Mouse (Mus musculus) left cerebral cortex, postnatal 25 days (tissue): Measurements from ENCODE around the gene Rrnad1. TPM values are rescaled to one million over a fixed set of nuclear protein-coding genes. Genes with fewer than 3 reads are reported as not detected.
"Not testable (repeated sequence)": the region's sequence is repeated elsewhere in the genome, so short reads cannot be mapped to it uniquely, and the experiment has no call there.

Source experiments
- DNase-seq, 2 experiments: peaks; one replicate each; pipeline ENCODE4 v3.0.0; 2022; ENCODE audit warnings: low spot score in 2 of 2, mixed read lengths in 1 of 2
- intact Hi-C: fragments of 180-260 bp; cut with DNase I; formaldehyde crosslinking; loops from one replicate; pipeline ENCODE4 v1.15.1; 2025
- total RNA-seq, 2 experiments: library from RNA; stranded (reverse); gene quantifications; 2 replicates each; pipeline ENCODE4 v1.2.3; 2021

The Rrnad1 gene
- total RNA-seq, 2 experiments from 2014 or later, result 19.5 to 21.8 TPM

DNA sequence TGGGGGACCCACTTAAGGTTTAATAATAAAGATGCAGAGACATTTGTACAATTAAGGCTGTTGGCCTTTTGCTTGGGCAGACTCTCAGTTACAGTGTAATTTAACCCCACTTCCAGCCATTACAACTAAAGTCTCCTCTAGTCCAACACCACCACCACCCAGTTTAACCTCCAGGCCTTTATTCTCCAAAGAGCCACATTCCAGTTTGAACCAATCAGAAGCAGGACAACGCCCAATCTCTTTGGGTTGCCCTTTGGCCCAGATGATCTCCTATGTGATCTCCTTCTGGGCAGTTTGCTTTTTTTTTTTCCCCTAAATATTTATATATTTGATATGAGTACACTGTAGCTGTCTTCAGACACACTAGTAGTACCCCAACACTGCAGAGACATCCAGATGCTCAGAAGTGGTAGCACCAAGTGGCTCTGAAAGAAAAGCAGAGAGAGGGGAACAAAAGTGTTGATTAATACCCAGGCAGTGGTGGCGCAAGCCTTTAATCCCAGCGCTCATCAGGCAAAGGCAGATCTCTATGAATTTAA lies 37.1 kb downstream of the Rrnad1 start:
- no peak for DNase-seq
- intact Hi-C loops, result no loop called here

DNA sequence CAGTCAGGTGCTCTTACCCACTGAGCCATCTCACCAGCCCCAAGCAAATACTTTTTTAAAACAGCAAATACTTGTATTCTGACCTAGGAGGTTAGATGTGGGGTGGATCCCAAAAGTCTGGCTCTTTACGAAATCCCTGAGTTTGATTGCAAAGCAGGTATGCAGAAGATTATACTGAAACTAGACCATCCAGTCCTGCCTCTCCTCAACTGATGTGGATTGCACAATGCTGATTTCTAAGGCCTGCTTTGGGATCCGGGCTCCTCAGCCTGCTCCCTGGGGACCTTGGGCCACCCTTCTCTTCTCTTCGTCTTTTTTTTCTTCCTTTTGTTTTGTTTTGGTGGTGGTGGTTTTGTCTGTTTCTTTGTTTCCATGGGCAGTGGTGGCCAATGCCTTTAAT lies 39.0 kb downstream of the Rrnad1 start:
- intact Hi-C loops, result no loop called here

DNA sequence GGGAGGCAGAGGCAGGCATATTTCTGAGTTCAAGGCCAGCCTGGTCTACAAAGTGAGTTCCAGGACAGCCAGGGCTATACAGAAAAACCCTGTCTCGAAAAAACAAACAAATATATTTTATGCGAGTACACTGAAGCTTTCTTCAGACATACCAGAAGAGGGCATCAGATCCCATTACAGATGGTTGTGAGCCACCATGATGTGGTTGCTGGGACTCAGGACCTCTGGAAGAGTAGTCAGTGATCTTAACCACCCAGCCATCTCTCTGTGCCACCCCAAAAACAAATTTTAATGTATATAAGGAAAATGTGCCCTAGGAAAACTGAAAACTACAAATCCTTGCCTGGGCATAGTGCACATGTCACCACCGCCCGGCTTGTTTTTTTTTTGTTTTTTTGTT lies 43.1 kb downstream of the Rrnad1 start:
- DNase-seq, result not testable (repeated sequence)
- intact Hi-C loops, result loop anchor here (5.0 kb wide), 1 partner anchor 665 kb away; the partner anchor contains the start of genes Lamtor2 and Ubqln4

More for the DNA sequence above, 39.0 kb downstream of the Rrnad1 start:
- DNase-seq, result no peak

DNA sequence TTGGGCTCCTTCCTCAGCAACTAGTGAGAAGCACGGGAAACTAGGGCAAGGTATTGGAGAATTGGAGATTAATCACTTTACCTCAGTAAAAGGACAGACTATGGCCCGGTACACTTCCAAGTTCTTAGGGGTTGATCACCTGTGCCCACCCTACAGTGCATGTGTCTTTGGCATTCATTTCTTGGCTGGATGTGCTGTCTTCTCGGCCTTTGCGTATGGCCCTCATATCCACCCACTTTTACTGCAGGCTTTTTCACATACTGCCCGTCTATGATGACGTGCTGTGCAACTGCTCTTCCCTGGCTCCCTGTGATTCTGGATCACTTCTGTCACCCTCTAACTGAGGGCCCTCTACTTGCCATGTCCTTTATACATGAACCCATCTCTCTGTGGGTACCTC lies 44.1 kb downstream of the Rrnad1 start:
- no peak for DNase-seq
- intact Hi-C loops, result loop anchor here (5.0 kb wide), 1 partner anchor 666 kb away; the partner anchor contains the start of genes Lamtor2 and Ubqln4

DNA sequence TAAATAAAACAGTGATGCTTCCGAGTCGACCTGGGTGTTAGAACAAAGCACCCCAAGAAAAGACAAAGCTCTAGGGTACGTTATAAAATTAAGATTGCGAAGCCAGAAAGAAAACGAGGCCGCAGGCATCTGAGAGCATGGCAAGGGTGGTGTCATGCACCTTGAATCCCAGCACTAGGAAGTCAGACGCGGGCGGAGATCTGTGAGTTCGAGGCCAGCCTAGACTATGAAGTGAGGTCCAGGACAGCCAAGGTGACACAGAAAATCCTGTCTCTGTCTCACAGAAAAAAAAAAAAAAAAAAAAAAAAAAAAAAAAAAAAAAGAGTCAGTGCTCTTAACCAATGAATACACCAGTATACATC lies 44.5 kb downstream of the Rrnad1 start:
- DNase-seq, result no peak
- intact Hi-C loops, result loop anchor here (5.0 kb wide), 1 partner anchor 666 kb away; the partner anchor contains the start of genes Lamtor2 and Ubqln4

DNA sequence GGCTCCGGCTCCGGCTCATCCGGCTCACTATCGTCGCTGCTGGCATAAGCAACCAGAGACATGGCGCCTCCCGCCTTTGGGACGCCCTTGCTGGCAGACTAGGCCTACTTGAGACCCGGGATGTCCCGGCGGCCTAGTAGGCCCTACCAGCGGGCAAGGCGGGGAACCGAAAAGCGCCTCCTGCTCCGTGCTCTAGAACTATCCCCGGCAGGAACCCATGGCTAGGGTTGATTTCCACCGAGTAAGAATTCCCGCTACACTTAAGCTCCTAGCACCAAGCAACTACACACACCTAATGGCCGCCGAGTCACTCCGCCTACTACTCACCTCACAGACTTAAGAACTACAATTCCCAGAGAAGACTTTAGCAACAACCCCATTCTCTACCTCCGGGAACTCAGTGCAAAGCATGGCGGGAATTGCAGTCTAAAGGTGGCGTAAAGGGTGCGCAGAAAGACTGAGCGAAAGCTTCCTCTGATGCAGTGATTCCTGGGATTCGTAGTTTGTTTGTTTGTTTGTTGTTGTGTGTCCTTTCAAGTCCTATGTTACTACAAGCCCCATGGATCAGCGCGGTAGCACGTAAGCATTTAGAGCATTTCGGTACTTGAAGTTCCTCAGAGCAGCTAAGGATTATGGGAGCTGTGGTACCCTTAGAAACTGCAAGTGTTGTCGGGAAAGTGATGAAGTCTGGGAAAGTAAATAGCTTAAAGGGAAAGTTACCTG lies 45.1 kb downstream of the Rrnad1 start, which contains the start of gene Prcc:
Prcc (minus strand) TSS at position 328 of the 723 bp plus-strand sequence.
- peak; percentile 92 to 100 for DNase-seq
- intact Hi-C loops, result loop anchor here (1.0 to 5.0 kb wide), 3 partner anchors 21 to 667 kb away; partner anchors contain the start of genes Hdgf, Isg20l2, Lamtor2 and Rrnad1

DNA sequence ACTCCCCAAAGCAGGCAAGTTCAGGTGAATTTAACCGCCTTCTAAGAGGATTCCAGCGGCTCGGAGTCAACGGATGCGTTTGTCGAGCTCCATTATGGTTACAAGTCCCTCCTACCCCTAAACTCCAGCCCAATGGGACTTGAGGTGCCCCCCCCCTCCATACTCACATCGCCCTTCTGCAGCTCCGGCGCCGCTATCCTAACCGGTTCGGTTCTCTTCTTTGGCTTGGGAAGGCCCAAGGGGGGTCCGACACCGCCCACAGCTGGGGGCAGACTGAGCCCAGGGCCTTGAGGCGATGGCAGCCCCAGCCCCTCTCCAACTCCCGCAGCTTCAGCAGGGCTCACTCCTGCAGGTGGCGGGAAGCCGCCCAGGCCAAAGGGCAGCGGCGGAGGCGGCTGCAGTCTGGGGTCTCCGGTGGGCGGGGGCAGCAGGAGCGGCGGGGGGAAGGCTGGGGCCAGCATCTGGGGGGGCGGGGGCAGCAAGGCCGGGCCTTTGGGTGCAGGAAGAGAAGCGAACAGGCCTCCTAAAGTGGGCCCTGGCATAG lies 45.7 kb downstream of the Rrnad1 start:
- DNase-seq, result peak; percentile 35 to 41
- intact Hi-C loops, result loop anchor here (1.0 to 5.0 kb wide), 3 partner anchors 22 to 668 kb away; partner anchors contain the start of genes Hdgf, Isg20l2, Lamtor2 and Rrnad1

DNA sequence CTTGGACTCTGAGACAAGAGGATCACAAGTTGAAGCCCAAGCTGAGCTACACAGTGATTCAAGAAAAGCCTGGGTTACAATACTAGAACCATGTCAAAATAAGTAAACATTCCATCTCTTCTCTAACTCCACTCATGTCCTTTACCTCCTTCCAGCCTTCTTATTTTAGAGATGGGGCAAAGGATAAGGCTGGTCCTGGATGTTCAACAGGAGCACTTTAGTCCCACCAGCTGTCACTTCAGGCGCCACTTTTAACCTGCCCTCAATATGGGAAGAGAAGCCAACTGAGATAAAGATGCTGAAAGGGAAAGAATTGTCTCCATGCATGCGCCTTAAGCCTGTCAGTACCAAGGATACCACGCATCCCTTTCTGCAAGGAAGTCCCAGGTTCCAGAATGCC lies 46.2 kb downstream of the Rrnad1 start:
- intact Hi-C loops, result loop anchor here (2.0 kb wide), 1 partner anchor 23 kb away; the partner anchor contains the start of gene Hdgf

DNA sequence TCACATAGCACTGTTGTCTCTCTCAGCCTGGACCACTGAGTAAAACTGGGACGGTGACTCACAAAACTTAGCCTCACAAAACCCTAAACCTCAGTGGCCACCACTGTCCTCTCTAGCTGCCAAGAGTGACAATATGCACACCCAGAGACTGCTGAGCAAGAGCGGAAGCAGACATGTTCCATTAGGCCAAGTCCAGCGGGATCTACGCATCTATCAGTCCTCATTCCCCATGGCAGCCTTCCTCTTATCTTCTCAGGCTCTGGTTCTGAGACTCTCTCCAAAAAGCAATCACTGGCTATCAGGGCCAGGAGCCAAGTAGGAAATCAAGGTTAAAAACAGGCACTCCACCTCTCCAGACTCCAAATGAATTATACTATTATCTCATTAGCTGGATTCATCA lies 52.8 kb downstream of the Rrnad1 start:
- no peak for DNase-seq
- intact Hi-C loops, result no loop called here

More for the DNA sequence above, 46.2 kb downstream of the Rrnad1 start:
- no peak for DNase-seq

Other genes with a start within 250 kb of the Rrnad1 start
- gene Lrrc71, start 182.1 kb downstream of the Rrnad1 start, total RNA-seq, result under 1 TPM; 0.23 to 0.69 TPM
- 1 to 10 TPM in 1 of 2 experiments, under 1 TPM in 1; 0.21 to 1.7 TPM for gene Ntrk1, start 135.6 kb downstream of the Rrnad1 start, total RNA-seq
- gene Insrr, start 133.8 kb downstream of the Rrnad1 start, total RNA-seq, result under 1 TPM; 0.60 to 0.73 TPM
- gene Pear1, start 106.4 kb downstream of the Rrnad1 start, total RNA-seq, result 1 to 10 TPM; 7.4 to 10.0 TPM
- not detected for gene Sh2d2a, start 84.0 kb downstream of the Rrnad1 start, total RNA-seq
- gene Prcc, start 45.1 kb downstream of the Rrnad1 start, total RNA-seq, result 10 to 100 TPM; 63.3 to 67.0 TPM
- 100 to 1,000 TPM; 138 to 146 TPM for gene Hdgf, start 24.4 kb downstream of the Rrnad1 start, total RNA-seq
- 10 to 100 TPM; 51.4 to 57.7 TPM for gene Mrpl24, start 11.2 kb downstream of the Rrnad1 start, total RNA-seq
- gene Isg20l2, start 403 bp downstream of the Rrnad1 start, total RNA-seq, result 10 to 100 TPM; 12.8 to 16.0 TPM
- 1 to 10 TPM; 3.9 to 5.7 TPM for gene Crabp2, start 17.9 kb upstream of the Rrnad1 start, total RNA-seq
- gene Nes, start 40.4 kb upstream of the Rrnad1 start, total RNA-seq, result 1 to 10 TPM; 5.2 to 6.2 TPM
- gene Bcan, start 69.5 kb upstream of the Rrnad1 start, total RNA-seq, result 100 to 1,000 TPM; 257 to 284 TPM
- 1 to 10 TPM; 7.4 to 9.6 TPM for gene Hapln2, start 96.9 kb upstream of the Rrnad1 start, total RNA-seq
- 10 to 100 TPM; 13.1 to 13.8 TPM for gene Gpatch4, start 112.4 kb upstream of the Rrnad1 start, total RNA-seq
- 10 to 100 TPM; 66.6 to 74.9 TPM for gene Naxe, start 127.8 kb upstream of the Rrnad1 start, total RNA-seq
- gene Ttc24, start 147.6 kb upstream of the Rrnad1 start, total RNA-seq, result not detected
- under 1 TPM; 0.21 to 0.44 TPM for gene Iqgap3, start 151.3 kb upstream of the Rrnad1 start, total RNA-seq
- gene Mef2d, start 211.7 kb upstream of the Rrnad1 start, total RNA-seq, result 100 to 1,000 TPM; 211 to 225 TPM